Mouse (Mus musculus) neural tube, embryonic 13.5 days (tissue): ENCODE data around the gene Ttll5. TPM values are rescaled to one million over a fixed set of nuclear protein-coding genes. Genes with fewer than 3 reads are reported as not detected.

Experiments
- ATAC-seq: fragments of 200-750 bp; cut with Nextera tagmentation; 2 replicates; pipeline ENCODE4 v1.8.0; 2017; ENCODE audit warnings: low read depth, mild to moderate bottlenecking, moderate TSS enrichment, moderate library complexity
- H3K27ac ChIP-seq: fragments of 300-500 bp; sonication (generic); replicated peaks from 2 replicates; pipeline ENCODE4 v1.5.1; 2015; ENCODE audit warnings: moderate library complexity, mild to moderate bottlenecking, inconsistent platforms
- H3K27me3 ChIP-seq: fragments of 300-500 bp; sonication (generic); 2 replicates; pipeline ENCODE4 v1.6.1; 2015; ENCODE audit warnings: mild to moderate bottlenecking, inconsistent platforms
- H3K36me3 ChIP-seq: fragments of 300-500 bp; sonication (generic); 2 replicates; pipeline ENCODE4 v1.6.1; 2015; ENCODE audit warnings: mild to moderate bottlenecking, inconsistent platforms
- H3K4me1 ChIP-seq: fragments of 300-500 bp; sonication (generic); replicated peaks from 2 replicates; pipeline ENCODE4 v1.6.1; 2015; ENCODE audit warnings: inconsistent platforms
- H3K4me2 ChIP-seq: fragments of 300-500 bp; sonication (generic); 2 replicates; pipeline ENCODE4 v1.6.1; 2015; ENCODE audit warnings: inconsistent platforms, mild to moderate bottlenecking, moderate library complexity
- H3K4me3 ChIP-seq: fragments of 300-500 bp; sonication (generic); 2 replicates; pipeline ENCODE4 v1.5.1; 2015; ENCODE audit warnings: mild to moderate bottlenecking, inconsistent platforms
- H3K9ac ChIP-seq: fragments of 300-500 bp; sonication (generic); 2 replicates; pipeline ENCODE4 v1.6.1; 2015; ENCODE audit warnings: moderate library complexity, mild to moderate bottlenecking, inconsistent platforms
- H3K9me3 ChIP-seq: fragments of 300-500 bp; sonication (generic); 2 replicates; pipeline ENCODE4 v1.6.1; 2016; ENCODE audit warnings: inconsistent platforms
- WGBS: fragments of 180-500 bp; shearing (Covaris S2); methylation state at CpG from one replicate; pipeline ENCODE4 v1.1.7; 2015; 5-methylcytosine and 5-hydroxymethylcytosine counted together
- polyA plus RNA-seq: library from polyadenylated mRNA; unstranded; fragments of >200 nt; fragmentation: Nextera tagmentation; extraction: Ambion mirVana; gene quantifications from 2 replicates; pipeline ENCODE4 v1.2.1, GENCODE M21; 2015

The Ttll5 gene
- polyA plus RNA-seq, 1 experiment from 2014 or later = 15.1 TPM

DNA sequence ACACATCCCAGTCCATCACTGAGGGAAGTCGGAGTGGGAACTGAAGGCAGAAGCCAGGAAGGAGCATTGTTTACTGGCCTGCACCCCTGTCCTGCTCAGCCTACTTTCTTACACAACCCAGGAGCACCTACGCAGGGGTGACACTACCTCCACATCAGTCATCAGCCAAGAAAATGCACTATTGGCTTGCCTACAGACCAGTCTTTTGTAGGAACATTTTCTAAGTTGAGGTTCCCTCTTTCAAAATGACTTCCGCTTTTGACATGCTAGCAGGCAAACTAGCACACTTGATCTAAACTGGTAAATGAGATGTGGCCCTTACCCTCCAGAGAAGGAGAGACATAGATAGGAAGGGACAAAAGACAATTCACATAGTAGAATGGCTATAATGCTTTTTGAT lies 60.6 kb downstream of the Ttll5 start:
- H3K4me1 ChIP-seq = peaks cover 7% of the 10 kb centered on the region; the same call in 1 of the 2 replicates
- no peaks in the 10 kb centered on the region for H3K36me3 ChIP-seq
- ATAC-seq = no peak
- no peaks in the 10 kb centered on the region for H3K9me3 ChIP-seq
- no peak overlapping the region for H3K27ac ChIP-seq
- no peak overlapping the region for H3K4me3 ChIP-seq
- H3K27me3 ChIP-seq = no peaks in the 10 kb centered on the region
- H3K4me2 ChIP-seq = no peak overlapping the region
- H3K9ac ChIP-seq = no peak overlapping the region
- 94% methylated on average over 3 of the region's 3 CpGs for WGBS

DNA sequence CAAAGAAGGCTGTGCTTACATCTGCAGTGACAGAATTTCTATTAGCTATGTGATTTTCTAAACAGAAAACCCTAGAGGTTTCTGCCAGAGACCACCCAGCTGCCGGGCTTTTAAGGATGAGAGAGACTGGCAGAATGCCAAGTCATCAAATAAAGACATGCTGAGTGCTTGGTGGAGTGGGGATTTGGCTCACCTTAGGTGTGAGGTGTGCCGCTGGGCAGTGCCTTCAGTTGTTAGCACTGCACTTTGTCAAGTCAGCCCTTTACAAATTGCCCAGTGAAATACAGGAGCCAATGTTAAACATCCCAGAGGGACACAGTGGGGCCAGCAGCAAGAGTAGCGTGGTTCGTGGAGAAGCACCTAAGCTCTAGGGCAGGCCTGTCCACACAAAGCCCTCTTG lies 65.6 kb downstream of the Ttll5 start:
- H3K4me2 ChIP-seq = no peak overlapping the region
- ATAC-seq = no peak
- 49% methylated on average over 4 of the region's 4 CpGs for WGBS
- no peak overlapping the region for H3K9ac ChIP-seq
- H3K27ac ChIP-seq = peak overlapping the region; percentile 56
- H3K27me3 ChIP-seq = no peaks in the 10 kb centered on the region
- peaks cover 37% of the 10 kb centered on the region for H3K36me3 ChIP-seq
- H3K9me3 ChIP-seq = no peaks in the 10 kb centered on the region
- H3K4me3 ChIP-seq = no peak overlapping the region
- peaks cover 10% of the 10 kb centered on the region; the same call in 1 of the 2 replicates for H3K4me1 ChIP-seq

DNA sequence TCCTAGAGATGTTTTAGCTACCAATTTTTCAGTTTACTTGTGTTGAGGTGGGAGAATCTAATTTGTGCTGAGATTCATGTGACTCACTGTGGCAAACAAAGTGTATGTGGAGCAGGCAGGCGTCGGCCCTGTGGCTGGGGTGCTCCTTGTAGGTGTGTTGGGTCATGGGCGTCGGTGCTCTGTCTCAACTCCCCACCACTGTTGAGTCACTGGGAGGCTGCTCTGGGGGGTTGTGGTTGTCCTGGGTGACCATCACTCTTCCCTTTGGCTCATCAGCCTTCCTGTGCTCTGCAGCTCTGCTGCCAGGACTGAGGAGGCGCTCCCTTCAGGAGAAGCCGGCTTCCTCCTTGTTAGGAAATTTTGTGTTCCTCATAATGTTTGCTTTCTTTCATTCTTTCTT lies 79.5 kb downstream of the Ttll5 start:
- whole genome bisulfite sequencing = 88% methylated on average over 6 of the region's 6 CpGs
- Histone ChIP-seq H3K4me2 (no peak overlapping the region), H3K4me1 (no peaks in the 10 kb centered on the region), H3K27me3 (no peaks in the 10 kb centered on the region), H3K36me3 (peaks cover 19% of the 10 kb centered on the region), H3K9me3 (no peaks in the 10 kb centered on the region), H3K27ac (no peak overlapping the region), H3K9ac (no peak overlapping the region), H3K4me3 (no peak overlapping the region)
- no peak for ATAC-seq

DNA sequence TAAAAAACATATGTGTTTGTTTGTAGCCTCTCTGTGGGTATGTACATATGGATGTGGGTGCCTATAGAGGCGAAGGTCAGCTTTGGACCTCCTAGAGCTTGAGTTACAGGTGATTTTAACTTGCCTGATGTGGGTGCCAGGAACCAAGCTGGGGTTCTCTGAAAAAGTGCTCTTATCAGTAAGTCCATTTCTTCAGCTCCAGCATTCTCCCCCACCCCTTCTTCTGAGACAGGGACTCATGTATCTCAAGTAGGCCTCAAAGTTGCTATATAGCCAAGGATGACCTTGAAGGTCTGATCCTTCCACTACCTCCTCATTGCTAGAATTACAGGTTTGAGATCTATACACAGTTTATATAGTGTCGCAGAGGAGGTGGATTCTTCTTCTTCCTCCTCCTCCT lies 81.2 kb downstream of the Ttll5 start:
- H3K27ac ChIP-seq = no peak overlapping the region
- no peak overlapping the region for H3K4me2 ChIP-seq
- no peak for ATAC-seq
- 91% methylated on average over 2 of the region's 2 CpGs for WGBS
- peaks cover 20% of the 10 kb centered on the region for H3K36me3 ChIP-seq
- no peak overlapping the region for H3K4me3 ChIP-seq
- no peaks in the 10 kb centered on the region for H3K4me1 ChIP-seq
- no peaks in the 10 kb centered on the region for H3K27me3 ChIP-seq
- H3K9ac ChIP-seq = no peak overlapping the region
- no peaks in the 10 kb centered on the region for H3K9me3 ChIP-seq

DNA sequence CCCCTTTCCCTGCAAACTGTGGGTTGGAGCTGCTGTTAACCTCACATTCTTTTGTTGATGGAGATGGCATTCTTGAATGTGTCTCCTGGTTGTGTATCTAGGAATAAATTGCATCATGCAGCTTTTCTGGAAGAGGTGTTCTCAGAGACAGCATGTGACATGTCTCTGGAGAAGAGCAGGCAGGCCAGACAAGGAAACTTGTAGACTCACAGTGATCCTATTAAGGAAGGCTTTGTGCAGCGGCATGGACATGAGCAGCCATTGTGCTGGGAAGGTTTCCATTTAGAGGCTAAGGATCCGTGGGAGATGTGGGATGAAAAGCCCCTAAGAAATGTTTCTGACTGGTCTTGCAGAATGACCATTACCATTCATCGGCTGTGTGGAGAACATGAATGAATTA lies 83.4 kb downstream of the Ttll5 start:
- Histone ChIP-seq H3K27me3 (no peaks in the 10 kb centered on the region), H3K4me1 (no peaks in the 10 kb centered on the region), H3K9ac (no peak overlapping the region), H3K4me2 (no peak overlapping the region), H3K9me3 (no peaks in the 10 kb centered on the region), H3K27ac (no peak overlapping the region), H3K4me3 (no peak overlapping the region), H3K36me3 (peaks cover 4% of the 10 kb centered on the region; the same call in 1 of the 2 replicates)
- no peak for ATAC-seq
- 55% methylated on average over 3 of the region's 3 CpGs for WGBS

DNA sequence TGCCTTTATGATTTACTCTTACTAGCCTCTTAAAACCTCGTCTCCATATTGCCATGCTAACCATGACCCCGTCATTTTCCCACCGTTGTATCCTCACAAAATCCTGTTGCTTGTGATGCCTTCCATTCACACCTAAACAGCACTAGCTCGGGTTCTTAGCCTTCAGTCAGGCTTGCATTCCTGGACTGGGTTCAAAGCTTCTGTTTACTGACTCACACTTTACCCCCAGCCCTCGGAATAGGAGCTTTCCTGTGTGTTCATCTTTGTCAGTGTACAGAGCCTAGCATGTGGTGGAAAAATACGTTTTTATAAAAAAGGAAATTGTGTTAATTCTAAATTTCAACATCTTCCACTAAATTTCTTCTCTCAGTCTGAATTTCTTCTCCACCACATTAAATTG lies 86.4 kb downstream of the Ttll5 start:
- H3K36me3 ChIP-seq = peaks cover 4% of the 10 kb centered on the region; the same call in 1 of the 2 replicates
- H3K4me3 ChIP-seq = no peak overlapping the region
- no peaks in the 10 kb centered on the region for H3K9me3 ChIP-seq
- no peak for ATAC-seq
- WGBS = 86% methylated on average over 6 of the region's 6 CpGs
- H3K9ac ChIP-seq = no peak overlapping the region
- H3K4me2 ChIP-seq = no peak overlapping the region
- no peaks in the 10 kb centered on the region for H3K27me3 ChIP-seq
- no peaks in the 10 kb centered on the region for H3K4me1 ChIP-seq
- H3K27ac ChIP-seq = no peak overlapping the region

DNA sequence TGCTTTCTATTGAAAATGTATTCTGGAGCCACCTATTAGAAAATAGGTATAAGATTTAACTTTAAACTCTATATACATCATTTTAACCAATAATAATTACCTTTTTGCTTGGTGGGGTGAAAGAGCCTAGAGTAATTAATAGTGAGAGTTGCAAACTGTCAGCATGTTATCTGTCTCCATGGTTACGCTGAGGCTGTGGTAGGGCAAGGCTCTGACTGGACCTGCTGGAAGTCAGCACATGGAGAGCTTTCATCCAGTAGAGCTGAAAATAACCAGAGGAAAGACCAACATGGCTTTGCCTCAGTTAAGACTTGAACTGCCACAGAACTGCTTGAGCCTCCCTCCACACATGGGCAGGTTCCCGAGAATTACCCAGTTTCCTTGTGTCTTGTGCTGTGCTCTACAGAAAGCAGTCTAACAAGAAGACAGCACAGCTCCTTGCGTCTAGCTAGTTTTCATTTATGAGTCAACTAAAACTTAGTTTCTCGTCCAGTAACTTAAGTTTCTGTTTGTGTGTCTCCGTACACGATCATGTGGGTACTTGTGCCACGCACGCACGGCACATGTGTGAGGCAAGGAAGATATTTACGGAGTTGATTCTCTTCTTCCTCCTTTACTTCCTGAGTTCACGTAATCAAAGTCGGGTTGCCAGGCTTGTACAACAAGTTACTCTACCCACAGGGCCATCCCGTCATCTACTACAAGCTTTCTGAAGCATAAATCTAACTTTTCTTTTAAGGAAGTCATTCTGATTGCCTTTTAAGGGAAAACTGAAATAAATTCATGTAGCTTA lies 88.4 kb downstream of the Ttll5 start:
- no peaks in the 10 kb centered on the region for H3K27me3 ChIP-seq
- no peak overlapping the region for H3K4me3 ChIP-seq
- ATAC-seq = no peak
- H3K27ac ChIP-seq = no peak overlapping the region
- no peaks in the 10 kb centered on the region for H3K4me1 ChIP-seq
- H3K36me3 ChIP-seq = peaks cover 8% of the 10 kb centered on the region
- 92% methylated on average over 13 of the region's 13 CpGs for WGBS
- H3K9ac ChIP-seq = no peak overlapping the region
- no peak overlapping the region for H3K4me2 ChIP-seq
- no peaks in the 10 kb centered on the region for H3K9me3 ChIP-seq

DNA sequence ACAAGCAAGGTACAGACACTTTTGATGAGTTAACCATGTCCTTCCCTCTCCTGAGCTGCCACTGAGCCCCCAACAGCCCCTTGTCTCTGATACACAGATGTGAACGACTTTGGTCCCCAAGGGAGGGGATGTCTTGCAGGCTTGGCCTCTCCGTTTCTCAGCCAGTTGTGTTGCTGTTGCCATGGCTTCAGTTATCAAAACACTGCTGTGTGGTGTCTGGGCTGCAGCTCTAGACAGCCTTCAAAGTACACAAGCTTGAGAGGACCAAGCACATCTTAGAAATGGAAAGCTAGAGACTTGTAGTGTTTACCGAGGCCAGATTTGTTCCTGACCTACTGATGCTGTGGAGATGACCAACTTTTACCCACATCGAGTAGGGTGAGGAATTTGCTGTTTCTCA lies 102.4 kb downstream of the Ttll5 start:
- Histone ChIP-seq H3K27me3 (no peaks in the 10 kb centered on the region), H3K4me1 (no peaks in the 10 kb centered on the region), H3K4me2 (no peak overlapping the region), H3K9ac (no peak overlapping the region), H3K36me3 (peaks cover 25% of the 10 kb centered on the region), H3K9me3 (no peaks in the 10 kb centered on the region), H3K27ac (no peak overlapping the region), H3K4me3 (no peak overlapping the region)
- no peak for ATAC-seq
- WGBS = 66% methylated on average over 4 of the region's 4 CpGs

DNA sequence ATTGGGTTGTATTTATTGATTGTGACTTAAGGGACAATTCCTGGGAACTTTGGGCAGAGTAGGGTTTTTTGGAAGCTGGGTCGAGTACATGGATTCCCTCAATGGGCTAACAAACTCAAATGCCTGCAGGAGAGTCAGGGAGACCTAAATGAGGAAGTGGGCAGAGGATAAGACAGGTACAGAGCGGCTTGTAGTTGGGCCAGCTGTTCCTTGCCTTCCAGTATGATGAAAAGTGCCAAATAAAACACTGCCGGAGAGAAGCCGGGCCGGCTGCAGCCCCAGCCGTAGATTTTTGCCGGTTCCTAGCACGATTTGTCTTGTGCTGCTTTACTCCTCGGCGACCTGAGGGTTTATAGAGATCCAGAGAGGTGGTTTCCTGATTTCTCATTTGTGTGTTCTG lies 104.1 kb downstream of the Ttll5 start:
- no peak overlapping the region for H3K4me2 ChIP-seq
- no peak for ATAC-seq
- no peak overlapping the region for H3K9ac ChIP-seq
- no peak overlapping the region for H3K4me3 ChIP-seq
- H3K9me3 ChIP-seq = no peaks in the 10 kb centered on the region
- H3K27me3 ChIP-seq = no peaks in the 10 kb centered on the region
- no peaks in the 10 kb centered on the region for H3K4me1 ChIP-seq
- no peak overlapping the region for H3K27ac ChIP-seq
- WGBS = 90% methylated on average over 10 of the region's 10 CpGs
- peaks cover 27% of the 10 kb centered on the region for H3K36me3 ChIP-seq

DNA sequence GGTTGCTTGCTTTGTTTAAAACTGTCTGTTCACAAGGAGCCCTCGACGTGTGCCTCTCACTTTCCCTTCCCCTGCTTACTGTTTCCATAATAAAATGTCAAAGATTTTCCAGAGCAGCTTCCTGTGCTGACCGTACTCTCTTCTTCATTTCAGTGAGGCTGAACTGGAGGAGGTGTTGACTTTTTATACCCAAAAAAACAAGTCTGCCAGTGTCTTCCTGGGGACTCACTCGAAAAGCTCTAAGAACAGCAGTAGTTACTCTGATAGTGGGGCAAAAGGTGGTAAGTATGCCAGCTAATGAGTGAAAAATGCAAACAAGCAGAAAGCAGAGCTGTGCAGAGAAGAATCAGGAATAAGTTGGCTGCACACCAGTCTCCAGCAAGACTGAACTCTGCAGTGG lies 105.3 kb downstream of the Ttll5 start:
- peaks cover 36% of the 10 kb centered on the region for H3K36me3 ChIP-seq
- no peak overlapping the region for H3K27ac ChIP-seq
- H3K4me3 ChIP-seq = no peak overlapping the region
- no peak overlapping the region for H3K4me2 ChIP-seq
- no peaks in the 10 kb centered on the region for H3K27me3 ChIP-seq
- H3K9ac ChIP-seq = no peak overlapping the region
- no peaks in the 10 kb centered on the region for H3K9me3 ChIP-seq
- ATAC-seq = no peak
- 74% methylated on average over 4 of the region's 4 CpGs for WGBS
- H3K4me1 ChIP-seq = no peaks in the 10 kb centered on the region

DNA sequence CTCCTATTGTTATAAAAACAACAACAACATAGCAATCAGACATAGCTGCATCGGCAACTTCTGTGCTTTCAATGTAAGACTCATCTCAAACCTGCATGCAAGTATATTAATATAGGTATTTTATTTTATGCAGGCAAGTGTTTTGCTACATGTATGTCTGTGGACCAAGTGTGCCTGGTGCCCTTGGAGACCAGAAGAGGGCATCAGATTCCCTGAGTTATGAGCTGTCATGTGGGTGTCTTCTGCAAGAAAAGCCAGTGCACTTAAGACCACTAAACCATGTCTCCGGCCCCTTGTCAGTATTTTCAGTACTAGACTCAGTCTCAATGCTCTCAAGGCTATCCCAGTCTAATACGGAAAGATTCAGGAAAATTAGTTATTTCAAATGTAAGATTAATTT lies 106.3 kb downstream of the Ttll5 start:
- no peaks in the 10 kb centered on the region for H3K9me3 ChIP-seq
- no peaks in the 10 kb centered on the region for H3K27me3 ChIP-seq
- H3K36me3 ChIP-seq = peaks cover 32% of the 10 kb centered on the region
- H3K9ac ChIP-seq = no peak overlapping the region
- no peaks in the 10 kb centered on the region for H3K4me1 ChIP-seq
- H3K27ac ChIP-seq = no peak overlapping the region
- 86% methylated on average over 3 of the region's 3 CpGs for WGBS
- H3K4me2 ChIP-seq = no peak overlapping the region
- no peak for ATAC-seq
- H3K4me3 ChIP-seq = no peak overlapping the region

DNA sequence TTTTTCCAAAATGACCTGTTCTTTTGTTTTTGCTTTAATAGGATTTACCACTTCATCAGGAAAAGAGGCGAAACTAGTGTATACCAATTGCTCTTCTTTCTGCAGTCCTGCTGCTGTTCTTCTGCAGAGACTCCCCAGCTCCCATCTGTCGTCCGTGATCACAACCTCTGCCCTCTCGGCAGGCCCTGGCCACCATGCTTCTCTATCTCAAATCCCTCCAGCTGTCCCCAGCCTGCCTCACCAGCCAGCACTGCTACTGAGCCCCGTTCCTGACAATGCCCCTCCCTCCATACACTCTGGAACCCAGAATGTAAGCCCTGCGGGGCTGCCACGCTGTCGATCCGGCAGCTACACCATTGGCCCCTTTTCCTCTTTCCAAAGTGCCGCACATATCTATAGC lies 108.8 kb downstream of the Ttll5 start:
- ATAC-seq = no peak
- H3K36me3 ChIP-seq = peaks cover 26% of the 10 kb centered on the region
- H3K27ac ChIP-seq = no peak overlapping the region
- 89% methylated on average over 10 of the region's 10 CpGs for WGBS
- no peaks in the 10 kb centered on the region for H3K4me1 ChIP-seq
- no peak overlapping the region for H3K4me3 ChIP-seq
- no peak overlapping the region for H3K4me2 ChIP-seq
- no peaks in the 10 kb centered on the region for H3K27me3 ChIP-seq
- H3K9me3 ChIP-seq = no peaks in the 10 kb centered on the region
- H3K9ac ChIP-seq = no peak overlapping the region

DNA sequence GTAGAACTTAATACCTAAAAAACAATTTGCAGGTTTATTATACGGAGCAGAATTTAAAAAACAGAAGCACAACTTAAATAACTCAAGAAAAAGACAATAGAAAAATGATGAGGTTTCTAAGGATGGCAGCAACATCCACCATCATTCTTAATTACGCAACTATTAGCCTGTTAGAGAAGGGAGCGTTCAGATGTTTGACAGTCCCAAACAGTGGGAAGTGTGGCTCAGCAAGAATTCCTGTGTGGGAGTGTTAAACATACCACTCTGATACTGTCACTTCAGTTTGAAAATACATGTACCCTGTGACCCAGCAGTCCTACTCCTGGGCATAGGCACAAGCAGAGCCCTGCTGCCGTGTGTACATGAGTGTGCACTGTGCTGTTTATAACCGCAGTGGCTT lies 112.9 kb downstream of the Ttll5 start:
- no peak overlapping the region for H3K9ac ChIP-seq
- 94% methylated on average over 5 of the region's 5 CpGs for WGBS
- H3K4me2 ChIP-seq = no peak overlapping the region
- H3K4me1 ChIP-seq = no peaks in the 10 kb centered on the region
- no peaks in the 10 kb centered on the region for H3K27me3 ChIP-seq
- no peak overlapping the region for H3K4me3 ChIP-seq
- H3K9me3 ChIP-seq = no peaks in the 10 kb centered on the region
- peaks cover 18% of the 10 kb centered on the region for H3K36me3 ChIP-seq
- H3K27ac ChIP-seq = no peak overlapping the region
- ATAC-seq = no peak
